Mouse (Mus musculus) intestine, embryonic 14.5 days (tissue): ENCODE results near the gene Glrp1. TPM values are rescaled to one million over a fixed set of nuclear protein-coding genes. Genes with fewer than 3 reads are reported as not detected.

ENCODE experiments used
- ATAC-seq: fragments of 200-750 bp; cut with Nextera tagmentation; replicated peaks from 2 replicates; pipeline ENCODE4 v1.8.0; 2017; ENCODE audit warnings: low read depth, moderate number of reproducible peaks, moderate TSS enrichment, moderate library complexity; ENCODE audit not compliant: low FRiP score, low TSS enrichment
- DNase-seq: peaks from one replicate; pipeline ENCODE4 v3.0.0-alpha.2; 2018; ENCODE audit warnings: low spot score
- H3K27ac ChIP-seq: fragments of 300-500 bp; sonication (generic); 2 replicates; pipeline ENCODE4 v1.5.1; 2014; ENCODE audit warnings: low read depth, mild to moderate bottlenecking, control low read depth
- H3K27me3 ChIP-seq: fragments of 300-500 bp; sonication (generic); replicated peaks from 2 replicates; pipeline ENCODE4 v1.6.1; 2014; ENCODE audit warnings: low read length, control low read depth; ENCODE audit not compliant: control insufficient read depth, insufficient read depth
- H3K36me3 ChIP-seq: fragments of 300-500 bp; sonication (generic); 2 replicates; pipeline ENCODE4 v1.6.1; 2014; ENCODE audit warnings: low read length, control low read depth; ENCODE audit not compliant: control insufficient read depth, insufficient read depth
- H3K4me1 ChIP-seq: fragments of 300-500 bp; sonication (generic); replicated peaks from 2 replicates; pipeline ENCODE4 v1.6.1; 2014; ENCODE audit warnings: low read length, control low read depth, mixed read lengths; ENCODE audit not compliant: control insufficient read depth, insufficient read depth
- H3K4me2 ChIP-seq: fragments of 300-500 bp; sonication (generic); 2 replicates; pipeline ENCODE4 v1.6.1; 2014; ENCODE audit warnings: low read length
- H3K4me3 ChIP-seq: fragments of 300-500 bp; sonication (generic); 2 replicates; pipeline ENCODE4 v1.5.1; 2014; ENCODE audit warnings: low read depth, low read length, control low read depth, mixed read lengths
- H3K9ac ChIP-seq: fragments of 300-500 bp; sonication (generic); 2 replicates; pipeline ENCODE4 v1.6.1; 2014; ENCODE audit warnings: mild to moderate bottlenecking, low read length
- H3K9me3 ChIP-seq: fragments of 300-500 bp; sonication (generic); 2 replicates; pipeline ENCODE4 v1.6.1; 2016; ENCODE audit warnings: low read length, control low read depth; ENCODE audit not compliant: control insufficient read depth
- WGBS: fragments of 180-500 bp; shearing (Covaris S2); extraction: QIAGEN DNeasy Blood & Tissue Kit; methylation state at CpG from one replicate; pipeline ENCODE4 v1.1.7; 2014; 5-methylcytosine and 5-hydroxymethylcytosine counted together
- polyA plus RNA-seq: library from polyadenylated mRNA; unstranded; fragments of >200 nt; fragmentation: Nextera tagmentation; extraction: Ambion mirVana; gene quantifications from 2 replicates; pipeline ENCODE4 v1.2.1, GENCODE M21; 2014

The Glrp1 gene
- polyA plus RNA-seq, 1 experiment from 2014 or later = not detected

GRCm38 (mm10) chr1:88474598-88474997 is 35.3 kb downstream of the Glrp1 start:
- DNase-seq = peak; percentile 69
- peak; percentile 32; the same call in 1 of the 2 replicates for ATAC-seq
- Histone ChIP-seq H3K9ac (no peak overlapping the region), H3K4me3 (no peak overlapping the region), H3K4me2 (no peak overlapping the region), H3K27ac (peak overlapping the region; percentile 68), H3K4me1 (peaks cover 25% of the 10 kb centered on the region), H3K36me3 (no peaks in the 10 kb centered on the region), H3K9me3 (no peaks in the 10 kb centered on the region), H3K27me3 (no peaks in the 10 kb centered on the region)
- WGBS = 14% methylated on average over 7 of the region's 7 CpGs

DNA sequence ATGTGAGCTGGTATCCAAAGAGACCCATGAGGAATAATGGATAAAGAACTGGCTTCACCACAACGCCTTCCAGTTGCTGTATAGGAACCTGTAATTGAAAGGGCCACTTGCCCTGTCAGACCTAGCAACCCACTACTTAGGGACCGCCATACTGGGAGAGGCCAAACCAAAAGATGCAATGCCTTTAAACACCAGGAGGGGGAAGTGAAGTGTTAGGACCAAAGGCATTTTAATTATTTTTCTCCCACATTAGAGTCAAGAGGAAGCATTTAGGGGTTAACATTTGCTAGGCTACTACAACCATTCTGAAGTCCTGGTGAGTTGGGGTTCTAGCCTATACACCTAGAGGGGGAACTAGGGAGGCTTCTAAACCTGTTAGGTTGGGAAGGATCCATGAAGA is 36.0 kb downstream of the Glrp1 start:
- no peak for DNase-seq
- no peak for ATAC-seq
- Histone ChIP-seq H3K9ac (no peak overlapping the region), H3K27ac (peak overlapping the region; percentile 68), H3K36me3 (no peaks in the 10 kb centered on the region), H3K4me3 (no peak overlapping the region), H3K9me3 (no peaks in the 10 kb centered on the region), H3K4me2 (no peak overlapping the region), H3K27me3 (no peaks in the 10 kb centered on the region), H3K4me1 (peaks cover 25% of the 10 kb centered on the region)
- WGBS = 90% methylated on average over 2 of the region's 2 CpGs

DNA sequence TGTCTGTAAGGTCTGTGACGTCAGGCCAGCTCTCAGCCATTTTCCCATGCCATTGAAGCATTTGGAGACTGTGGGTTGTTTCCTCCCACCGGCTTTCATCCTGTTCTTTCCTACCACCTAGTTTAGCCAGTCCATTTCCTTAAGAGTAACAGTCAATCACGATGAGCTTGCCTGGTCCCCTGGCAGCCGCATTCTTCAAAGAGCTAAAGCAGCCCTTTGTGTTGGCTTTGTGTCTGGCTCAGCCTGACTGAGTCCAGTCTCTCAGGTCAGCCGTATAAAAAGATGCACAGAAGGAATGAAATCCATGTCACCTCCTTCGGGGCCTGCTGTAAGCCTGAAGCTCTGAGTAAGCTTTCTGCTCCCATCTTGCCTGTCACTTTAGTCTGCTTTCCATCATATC is 37.6 kb downstream of the Glrp1 start:
- no peak overlapping the region for H3K4me2 ChIP-seq
- no peaks in the 10 kb centered on the region for H3K36me3 ChIP-seq
- WGBS = 37% methylated on average over 6 of the region's 6 CpGs
- ATAC-seq = no peak
- no peak overlapping the region for H3K4me3 ChIP-seq
- no peak overlapping the region for H3K27ac ChIP-seq
- H3K27me3 ChIP-seq = no peaks in the 10 kb centered on the region
- H3K9me3 ChIP-seq = no peaks in the 10 kb centered on the region
- H3K9ac ChIP-seq = no peak overlapping the region
- no peak for DNase-seq
- H3K4me1 ChIP-seq = peaks cover 25% of the 10 kb centered on the region

GRCm38 (mm10) chr1:88469746-88470145 is 40.1 kb downstream of the Glrp1 start:
- ATAC-seq = no peak
- no peaks in the 10 kb centered on the region for H3K9me3 ChIP-seq
- H3K27me3 ChIP-seq = no peaks in the 10 kb centered on the region
- H3K9ac ChIP-seq = no peak overlapping the region
- H3K27ac ChIP-seq = no peak overlapping the region
- no peak overlapping the region for H3K4me2 ChIP-seq
- no peaks in the 10 kb centered on the region for H3K36me3 ChIP-seq
- WGBS = 95% methylated on average over 4 of the region's 4 CpGs
- peaks cover 9% of the 10 kb centered on the region for H3K4me1 ChIP-seq
- DNase-seq = no peak
- H3K4me3 ChIP-seq = no peak overlapping the region

DNA sequence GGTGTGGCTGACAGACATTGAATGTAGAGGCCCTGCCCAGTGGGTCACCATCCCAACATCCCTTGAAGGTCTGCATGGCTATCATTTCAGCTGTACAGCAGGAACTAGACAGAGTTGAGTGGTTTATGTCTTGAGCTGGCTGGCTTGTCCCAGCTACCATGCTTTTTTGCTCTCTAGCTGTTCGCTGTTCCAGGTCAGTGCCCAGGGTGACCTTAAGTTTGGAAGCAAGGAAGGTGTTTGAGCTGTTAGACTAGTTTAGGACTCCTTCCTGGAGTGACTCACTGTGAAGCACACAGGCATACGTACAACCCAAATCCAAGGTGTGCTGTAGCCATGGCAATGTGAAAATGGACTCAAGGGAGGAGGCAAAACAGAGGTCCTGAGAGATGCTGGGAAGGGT is 41.5 kb downstream of the Glrp1 start:
- Histone ChIP-seq H3K27ac (no peak overlapping the region), H3K36me3 (no peaks in the 10 kb centered on the region), H3K4me1 (no peaks in the 10 kb centered on the region), H3K9me3 (no peaks in the 10 kb centered on the region), H3K4me2 (no peak overlapping the region), H3K9ac (no peak overlapping the region), H3K4me3 (no peak overlapping the region), H3K27me3 (no peaks in the 10 kb centered on the region)
- DNase-seq = no peak
- WGBS = 90% methylated on average over 2 of the region's 2 CpGs
- ATAC-seq = no peak

GRCm38 (mm10) chr1:88467866-88468265 is 42.0 kb downstream of the Glrp1 start:
- H3K9ac ChIP-seq = no peak overlapping the region
- no peak overlapping the region for H3K4me2 ChIP-seq
- H3K4me3 ChIP-seq = no peak overlapping the region
- H3K36me3 ChIP-seq = no peaks in the 10 kb centered on the region
- ATAC-seq = no peak
- no peaks in the 10 kb centered on the region for H3K27me3 ChIP-seq
- H3K27ac ChIP-seq = no peak overlapping the region
- H3K9me3 ChIP-seq = no peaks in the 10 kb centered on the region
- no peak for DNase-seq
- 82% methylated on average over 5 of the region's 5 CpGs for WGBS
- H3K4me1 ChIP-seq = no peaks in the 10 kb centered on the region

GRCm38 (mm10) chr1:88466325-88467064 is 43.4 kb downstream of the Glrp1 start:
- no peak for ATAC-seq
- no peak for DNase-seq
- H3K4me2 ChIP-seq = no peak overlapping the region
- H3K27ac ChIP-seq = no peak overlapping the region
- no peaks in the 10 kb centered on the region for H3K9me3 ChIP-seq
- no peak overlapping the region for H3K4me3 ChIP-seq
- no peaks in the 10 kb centered on the region for H3K27me3 ChIP-seq
- H3K4me1 ChIP-seq = no peaks in the 10 kb centered on the region
- 73% methylated on average over 8 of the region's 8 CpGs for WGBS
- no peak overlapping the region for H3K9ac ChIP-seq
- no peaks in the 10 kb centered on the region for H3K36me3 ChIP-seq

- Histone ChIP-seq H3K9ac (no peak overlapping the region), H3K4me3 (no peak overlapping the region), H3K4me2 (no peak overlapping the region), H3K4me1 (no peaks in the 10 kb centered on the region), H3K36me3 (no peaks in the 10 kb centered on the region), H3K27me3 (no peaks in the 10 kb centered on the region), H3K9me3 (no peaks in the 10 kb centered on the region), H3K27ac (no peak overlapping the region)
- DNase-seq (no peak), ATAC-seq (no peak)
- 70% methylated on average over 4 of the region's 4 CpGs for WGBS
Observed at GRCm38 (mm10) chr1:88465722-88466121, 44.1 kb downstream of the Glrp1 start.
